Mouse (Mus musculus) liver, adult (tissue): ENCODE measurements around the gene Rars2.

ENCODE experiments used
- GATA4 ChIP-seq: IDR thresholded peaks from 2 replicates; pipeline ENCODE4 v1.6.1; 2014; ENCODE audit warnings: mild to moderate bottlenecking, low read length; ENCODE audit not compliant: insufficient replicate concordance

Gene Rars2

DNA sequence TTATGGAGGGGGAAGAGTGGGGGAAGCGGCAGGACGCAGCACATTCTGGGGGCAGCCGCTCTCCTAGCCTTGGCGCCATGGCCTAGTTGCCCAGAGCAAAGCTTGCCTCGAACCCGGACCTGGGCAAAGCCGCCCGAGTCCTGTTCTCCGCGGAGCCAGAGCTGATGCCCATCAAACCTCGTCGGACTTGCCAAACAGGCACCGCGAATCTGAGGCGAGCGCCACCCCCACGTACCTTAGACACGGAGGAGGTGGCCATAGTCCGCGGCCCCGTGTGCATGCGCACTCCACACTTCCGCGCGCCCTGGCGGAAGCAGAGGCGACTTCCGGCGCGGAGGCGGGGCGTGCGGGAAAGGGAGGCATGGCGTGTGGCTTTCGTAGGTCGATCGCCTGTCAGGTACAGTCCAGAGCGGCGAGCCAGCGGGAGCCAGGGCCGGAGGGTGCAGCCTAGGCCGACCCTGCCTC lies at the start of gene Rars2, which contains the start of gene Orc3:
Gene Rars2 (plus strand): TSS at position 328 of the 465 bp plus-strand sequence.
Gene Orc3 (minus strand): TSS at position 315 of the 465 bp plus-strand sequence.
- peak; percentile 36; the same call in 1 of the 2 replicates for TF ChIP-seq GATA4

DNA sequence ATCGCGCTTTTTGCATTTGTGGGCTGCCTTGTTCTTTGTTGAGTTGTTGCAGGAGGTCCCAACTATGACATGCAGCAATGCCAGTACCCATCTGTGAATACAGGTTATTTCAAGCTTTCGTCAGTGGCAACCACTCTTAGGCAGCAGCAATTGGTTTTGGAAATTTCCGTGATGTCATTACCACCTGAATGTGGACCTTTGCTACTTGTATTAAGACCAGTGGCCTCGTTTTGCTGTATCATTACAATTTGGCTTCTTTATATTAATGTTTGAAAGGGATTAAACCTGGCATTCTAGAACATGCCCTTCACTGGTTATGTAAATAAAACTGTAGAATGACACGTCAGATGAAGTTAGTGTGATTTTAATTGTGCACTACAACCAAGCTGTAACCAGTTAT lies 48.5 kb upstream of the Rars2 start:
- TF ChIP-seq GATA4, result no peak

DNA sequence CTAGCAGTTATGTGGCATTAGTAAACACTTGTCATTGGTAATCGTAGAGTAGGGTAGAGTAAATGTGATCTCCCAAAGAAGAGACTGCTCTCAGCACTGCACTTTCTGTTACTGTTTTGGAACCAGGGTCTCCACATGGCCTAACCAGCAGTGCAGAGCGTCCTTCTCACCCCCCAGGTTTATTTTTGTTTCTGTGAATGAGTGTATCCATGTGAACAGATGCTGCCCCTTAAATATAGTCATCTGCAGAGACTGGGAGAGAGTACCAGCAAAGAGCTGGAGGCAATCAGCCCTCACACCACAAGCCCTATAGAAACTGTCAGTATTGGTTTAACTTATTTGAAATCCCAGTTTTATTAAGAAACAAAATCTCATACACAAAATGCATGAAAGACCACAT lies 41.9 kb upstream of the Rars2 start:
- TF ChIP-seq GATA4, result no peak

DNA sequence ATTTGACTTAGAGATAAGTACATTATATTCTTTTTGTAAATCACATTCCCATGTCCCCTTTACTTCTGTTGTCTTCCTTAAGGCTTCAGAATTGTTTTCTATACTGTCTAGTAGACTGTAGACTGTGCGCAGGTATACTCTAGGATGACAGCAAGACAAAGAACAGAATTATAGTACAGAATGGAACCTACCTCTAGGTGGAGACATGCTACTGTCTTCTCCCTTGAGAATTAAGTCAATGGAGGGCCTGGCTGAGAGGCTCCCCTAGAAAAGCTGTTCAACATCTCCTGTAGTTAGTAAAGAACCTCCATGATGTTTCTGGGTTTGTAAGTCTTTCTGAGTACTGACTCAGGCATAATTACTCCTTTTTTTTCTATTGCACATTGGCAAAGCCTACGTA lies 37.7 kb upstream of the Rars2 start:
- no peak for TF ChIP-seq GATA4

DNA sequence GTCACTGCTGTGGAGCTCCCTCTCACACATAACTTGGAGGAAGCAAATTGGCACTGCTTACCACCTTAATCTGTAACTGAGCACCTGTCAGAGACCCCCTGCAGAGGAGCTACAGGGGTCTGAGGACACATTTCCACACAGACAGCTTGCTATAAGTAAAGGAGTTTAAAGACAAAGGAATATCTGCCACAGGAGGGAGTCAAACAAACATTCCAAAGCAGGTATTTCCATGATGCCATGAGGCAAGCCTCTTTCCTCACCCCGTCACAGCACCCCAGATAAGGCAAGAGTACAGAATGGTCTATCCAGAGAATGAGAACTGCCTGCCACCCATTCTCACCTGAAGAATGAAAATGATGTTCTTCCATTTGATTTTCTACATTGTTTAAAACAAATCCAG lies 35.5 kb upstream of the Rars2 start:
- no peak for TF ChIP-seq GATA4

DNA sequence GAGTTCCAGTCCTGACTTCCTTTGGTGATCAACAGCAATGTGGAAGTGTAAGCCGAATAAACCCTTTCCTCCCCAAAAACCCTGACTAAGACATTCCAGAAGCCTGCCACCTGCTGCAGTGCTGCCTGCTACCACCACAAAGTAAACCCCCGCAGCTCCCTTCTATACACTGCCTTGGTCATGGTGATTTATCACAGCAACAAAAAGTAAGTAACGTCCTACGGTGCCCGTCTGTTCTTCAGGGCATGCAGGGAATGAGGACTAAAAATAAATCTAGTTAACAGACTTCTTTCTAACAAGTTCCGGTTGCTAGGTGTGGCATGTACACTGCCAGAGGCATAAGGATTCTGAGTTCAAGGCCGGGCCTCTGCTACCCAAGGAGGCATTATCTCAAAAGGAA lies 32.8 kb upstream of the Rars2 start:
- TF ChIP-seq GATA4, result no peak

DNA sequence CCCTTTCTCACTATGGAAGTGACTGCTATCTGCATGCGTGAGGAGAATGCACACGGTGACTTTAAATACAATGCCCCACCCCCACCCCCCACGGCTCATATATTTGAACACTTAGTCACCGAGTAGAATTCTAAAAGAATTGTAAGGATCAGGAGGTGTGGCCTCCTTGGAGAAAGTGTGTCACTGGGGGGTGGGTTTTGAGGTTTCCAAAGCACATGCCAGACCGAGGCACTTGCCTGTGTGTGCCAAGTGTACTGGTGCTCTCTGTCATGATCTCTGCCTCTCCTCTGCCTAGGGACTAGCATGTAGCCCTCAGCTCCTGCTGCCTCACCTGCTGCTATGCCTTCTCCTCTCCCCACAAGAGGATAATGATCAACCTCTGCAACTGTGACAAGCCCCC lies 32.3 kb upstream of the Rars2 start:
- no peak for TF ChIP-seq GATA4

DNA sequence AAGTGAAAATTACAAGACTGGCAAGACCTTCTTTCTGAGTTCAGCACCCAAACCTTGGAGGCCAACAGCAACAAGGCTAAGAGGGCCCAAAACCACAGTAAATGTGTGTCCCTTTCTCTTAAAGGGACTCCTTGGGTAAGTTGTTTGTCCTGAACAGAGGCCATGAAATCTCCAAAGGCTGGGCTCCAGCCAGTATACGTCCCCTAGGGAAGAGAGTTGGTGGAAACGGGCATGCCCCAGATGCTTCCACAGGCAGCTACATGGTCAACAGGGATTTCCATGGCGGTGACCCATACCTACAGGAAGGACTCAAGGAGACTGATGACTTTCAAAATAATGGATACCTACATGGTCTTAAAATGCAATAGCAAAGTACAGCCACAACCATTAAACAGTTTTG lies 31.3 kb upstream of the Rars2 start:
- TF ChIP-seq GATA4, result no peak

DNA sequence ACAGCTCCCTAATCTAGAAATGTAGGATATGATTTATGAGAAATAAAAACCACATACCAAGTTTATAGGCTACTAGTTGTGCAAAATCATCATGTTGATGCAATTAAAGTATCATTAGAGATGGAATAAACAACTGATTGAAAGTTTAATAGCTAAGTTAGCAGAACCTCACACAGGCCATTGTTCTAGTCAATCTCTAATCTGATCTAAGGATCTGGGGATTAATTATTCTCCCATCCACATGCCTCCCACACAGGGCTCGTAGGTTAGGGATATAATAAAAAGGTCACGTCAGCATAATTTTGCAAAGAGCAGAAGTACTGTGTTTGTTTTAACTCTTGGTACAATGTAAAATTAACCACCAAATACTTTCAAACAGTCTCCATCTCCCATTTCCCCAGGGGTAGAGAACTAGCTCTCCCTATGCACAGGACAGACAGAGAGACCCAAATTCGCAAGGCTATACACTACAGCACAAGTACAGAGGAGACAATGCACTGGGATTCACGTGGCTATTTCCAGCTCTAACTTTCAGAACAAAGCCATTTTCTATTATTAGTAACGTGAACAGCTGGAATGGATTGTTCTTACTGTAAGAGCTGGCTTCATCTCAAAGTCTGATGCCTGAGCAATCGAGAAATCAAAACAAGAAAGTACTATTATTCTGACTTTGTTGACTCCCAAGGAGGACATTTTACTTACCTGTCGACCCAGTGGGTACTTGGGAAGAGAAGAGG lies 29.7 kb upstream of the Rars2 start:
- no peak for TF ChIP-seq GATA4

DNA sequence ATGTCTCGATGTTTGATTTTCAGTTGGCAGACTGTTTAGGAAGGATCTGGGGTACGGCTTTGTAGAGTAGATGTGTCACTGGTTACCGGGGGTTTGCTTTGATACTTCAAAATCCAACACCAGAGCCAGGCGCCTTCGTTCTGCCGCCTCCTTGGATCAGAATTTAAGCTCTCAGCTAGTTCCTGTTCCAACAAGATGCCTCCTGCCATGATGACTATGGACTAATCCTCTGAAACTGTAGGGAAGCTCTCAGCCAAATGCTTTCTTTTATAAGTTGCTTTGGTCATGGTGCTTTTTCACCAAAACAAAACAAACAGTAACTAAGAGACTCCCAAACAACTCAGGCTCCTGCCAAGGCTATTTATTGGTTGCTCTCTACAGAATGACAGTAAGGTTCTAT lies 11.6 kb upstream of the Rars2 start:
- no peak for TF ChIP-seq GATA4

DNA sequence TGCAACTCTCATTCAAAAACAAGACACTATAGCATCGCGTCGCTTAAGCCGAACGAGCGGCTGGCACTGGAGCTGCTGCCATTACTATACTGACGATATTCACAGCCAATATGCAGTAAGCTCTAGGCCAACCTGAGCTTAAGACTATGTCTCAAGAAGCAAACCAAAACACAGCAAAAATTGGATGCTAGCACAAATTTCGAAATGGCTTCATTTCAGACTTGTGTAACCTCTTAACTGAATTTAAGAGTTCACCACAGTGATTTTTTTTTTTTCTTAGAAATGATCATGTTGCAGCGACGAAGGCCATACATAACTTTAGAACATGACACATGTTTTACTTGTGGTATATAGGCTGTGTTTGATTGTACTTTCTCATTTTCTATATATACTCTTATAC lies 8.1 kb upstream of the Rars2 start:
- TF ChIP-seq GATA4, result no peak

DNA sequence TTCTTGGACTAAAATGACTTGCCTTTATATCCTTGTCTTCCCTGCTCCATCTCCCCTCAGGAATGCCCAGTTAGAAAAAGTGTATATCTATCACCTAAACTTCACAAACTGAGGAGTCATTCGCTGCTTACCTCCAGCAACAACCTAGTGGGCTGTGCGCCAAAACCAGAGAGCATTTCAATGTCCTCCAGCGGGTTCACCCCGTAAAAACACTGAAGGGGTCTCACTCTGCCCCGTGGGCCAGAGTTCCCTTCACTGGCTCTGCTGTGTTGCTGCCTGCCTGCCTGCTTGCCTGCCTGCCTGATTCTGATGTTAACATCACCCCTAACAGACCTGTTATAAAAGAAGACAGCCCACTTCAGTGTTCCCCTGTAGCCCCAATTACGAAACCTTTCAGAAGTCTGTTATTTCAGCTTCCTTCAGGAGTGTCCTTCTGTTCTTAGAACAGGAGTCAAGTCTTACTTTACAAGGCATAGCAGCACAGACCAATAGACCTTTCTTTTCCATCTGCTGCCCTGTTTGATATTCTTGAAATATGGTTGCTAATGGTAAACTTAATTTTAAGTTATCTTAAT lies 1.1 kb upstream of the Rars2 start:
- TF ChIP-seq GATA4, result no peak

DNA sequence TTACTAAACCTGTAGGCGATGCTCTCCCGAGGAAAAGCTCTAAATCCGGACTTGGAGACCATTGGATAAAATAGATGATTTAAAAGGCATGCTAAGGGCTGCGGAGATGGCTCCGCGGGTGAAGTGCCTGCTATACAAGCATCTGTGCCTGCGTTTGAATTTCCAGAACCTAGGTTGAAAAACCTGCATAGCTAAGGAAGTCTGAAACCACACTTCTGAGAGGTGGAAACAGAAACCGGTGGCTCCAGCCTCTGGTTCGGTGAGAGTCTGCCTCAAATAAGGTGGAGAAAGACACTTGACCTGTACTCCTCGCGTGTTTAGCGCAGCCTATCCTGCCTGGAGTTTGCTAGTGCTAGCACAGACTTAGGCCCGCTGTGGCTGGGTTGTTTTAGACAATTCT lies 546 bp downstream of the Rars2 start:
- TF ChIP-seq GATA4, result no peak

DNA sequence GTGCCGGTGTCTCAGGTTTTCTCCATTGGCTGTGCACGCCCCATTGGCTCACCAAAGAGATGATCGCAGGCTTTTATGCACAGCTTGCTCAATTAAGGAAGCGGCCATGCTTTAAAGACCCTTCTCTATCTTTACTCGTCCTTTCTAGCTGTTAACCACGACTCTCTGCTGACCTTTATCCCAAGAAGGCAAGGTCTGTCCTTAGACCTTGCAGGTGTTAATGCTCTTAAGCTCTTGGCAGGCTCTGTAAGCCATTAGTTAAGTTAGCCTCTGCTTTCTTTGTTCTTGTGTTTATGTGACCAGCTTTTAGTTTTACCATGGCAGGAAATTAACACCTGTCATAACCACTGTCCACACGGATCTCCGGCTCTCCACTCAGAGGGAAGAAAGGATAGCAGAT lies 1.4 kb downstream of the Rars2 start:
- no peak for TF ChIP-seq GATA4

DNA sequence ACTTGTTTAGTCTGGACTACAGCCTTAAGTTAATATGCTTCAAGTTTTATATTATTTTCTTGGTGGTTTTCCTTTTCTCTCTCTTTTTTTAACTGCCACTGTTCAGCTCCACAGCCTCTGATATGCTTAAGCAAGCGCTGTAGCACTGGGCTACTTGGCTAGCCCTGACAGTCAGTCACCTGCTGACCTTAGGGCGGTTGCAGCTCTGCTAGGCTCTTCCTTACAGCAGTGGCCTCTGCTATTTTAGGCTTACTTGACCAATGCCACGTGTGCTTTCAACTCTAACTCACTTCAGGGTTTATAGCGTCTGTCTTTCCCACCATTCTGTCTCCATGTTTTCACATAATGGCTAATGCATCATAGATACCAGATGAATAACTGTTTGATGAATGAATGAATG lies 10.8 kb downstream of the Rars2 start:
- no peak for TF ChIP-seq GATA4

DNA sequence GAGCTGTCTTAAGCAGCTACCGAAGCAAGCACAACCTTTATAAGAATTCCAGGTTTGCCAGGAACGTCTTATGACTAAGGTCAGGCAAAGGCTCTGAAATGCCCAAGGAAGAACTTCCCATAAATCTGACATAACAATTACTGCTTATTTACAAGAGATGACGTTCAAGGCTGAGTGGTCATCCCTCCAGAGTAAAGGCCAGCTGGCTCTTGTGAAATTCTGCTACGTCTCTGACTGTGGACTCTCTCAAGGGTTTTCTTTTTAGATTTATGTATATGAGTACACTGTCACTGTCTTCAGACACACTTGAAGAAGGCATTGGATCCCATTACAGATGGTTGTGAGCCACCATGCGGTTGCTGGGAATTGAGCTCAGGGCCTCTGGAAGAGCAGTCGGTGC lies 11.6 kb downstream of the Rars2 start:
- no peak for TF ChIP-seq GATA4

DNA sequence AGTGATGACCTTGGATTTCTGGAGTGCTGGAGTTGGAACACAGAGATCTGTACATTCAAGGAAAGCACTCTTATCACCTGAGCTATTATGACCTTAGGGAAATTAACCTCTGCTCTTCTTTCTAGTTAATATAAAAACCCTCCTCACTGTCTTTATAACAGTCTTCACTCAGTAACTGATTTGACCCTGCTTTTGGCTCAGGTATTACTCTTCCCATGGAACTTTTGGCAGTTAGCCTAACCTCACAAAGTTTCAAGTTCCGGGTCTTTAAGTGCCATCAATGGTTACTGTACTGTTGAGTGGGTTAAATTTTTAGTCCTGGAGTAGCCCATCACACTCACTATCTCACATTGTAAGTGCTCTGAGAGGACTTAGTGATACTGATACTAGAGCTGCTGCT lies 15.2 kb downstream of the Rars2 start:
- no peak for TF ChIP-seq GATA4
